Mouse (Mus musculus) kidney, adult 2 months (tissue): ENCODE results near the gene Tcn2. TPM values are rescaled to one million over a fixed set of nuclear protein-coding genes. Genes with fewer than 3 reads are reported as not detected.

Experiments used
- DNase-seq: peaks from one replicate; pipeline ENCODE4 v3.0.0; 2021
- H3K27ac ChIP-seq: fragments of 200-500 bp; 2 replicates; pipeline ENCODE4 v1.5.1; 2012; ENCODE audit warnings: low read depth, low read length, control low read depth, inconsistent platforms; ENCODE audit not compliant: insufficient read depth
- H3K27me3 ChIP-seq: fragments of 200-500 bp; replicated peaks from 2 replicates; pipeline ENCODE4 v1.6.1; 2012; ENCODE audit warnings: mild to moderate bottlenecking, moderate library complexity, low read length, inconsistent platforms; ENCODE audit not compliant: control insufficient read depth, insufficient read depth
- H3K36me3 ChIP-seq: fragments of 200-500 bp; 2 replicates; pipeline ENCODE4 v1.6.1; 2012; ENCODE audit warnings: mild to moderate bottlenecking, moderate library complexity, low read length, inconsistent platforms; ENCODE audit not compliant: control insufficient read depth, insufficient read depth
- H3K4me1 ChIP-seq: fragments of 200-500 bp; 2 replicates; pipeline ENCODE4 v1.6.1; 2011; ENCODE audit warnings: low read length; ENCODE audit not compliant: control insufficient read depth, insufficient read depth
- H3K4me3 ChIP-seq: fragments of 200-500 bp; 2 replicates; pipeline ENCODE4 v1.5.1; 2011; ENCODE audit warnings: mild to moderate bottlenecking, low read depth, low read length, control low read depth; ENCODE audit not compliant: insufficient read depth
- CTCF ChIP-seq: fragments of 200-500 bp; conservative IDR thresholded peaks from 2 replicates; pipeline ENCODE4 v1.5.1; 2011; ENCODE audit warnings: low read depth, mild to moderate bottlenecking, control low read depth, low read length, moderate library complexity, mixed read lengths; ENCODE audit not compliant: insufficient read depth, insufficient read length
- POLR2A ChIP-seq: fragments of 200-500 bp; IDR thresholded peaks from one replicate; pipeline ENCODE4 v1.6.1; 2011; ENCODE audit warnings: low read depth, low read length, control low read depth
- WGBS: fragments of 180-500 bp; shearing (Covaris S2); methylation state at CpG from one replicate; pipeline ENCODE4 v1.1.7; 2018; 5-methylcytosine and 5-hydroxymethylcytosine counted together
- polyA plus RNA-seq: library from polyadenylated mRNA; depleted of rRNA; stranded (reverse); fragments of >200 nt; gene quantifications from 2 replicates; pipeline ENCODE4 v1.2.3, GENCODE M21; 2012

Tcn2 gene
- polyA plus RNA-seq, 1 experiment: 2,179 TPM

GRCm38 (mm10) chr11:3905446-3905845 is 26.5 kb downstream of the Tcn2 start:
- Histone ChIP-seq H3K36me3 (no peaks in the 10 kb centered on the region), H3K27me3 (no peaks in the 10 kb centered on the region), H3K4me1 (peaks cover 6% of the 10 kb centered on the region; the same call in 1 of the 2 replicates), H3K27ac (no peak overlapping the region), H3K4me3 (no peak overlapping the region)
- TF ChIP-seq POLR2A: no peak
- TF ChIP-seq CTCF: no peak
- 100% methylated on average over 1 of the region's 1 CpGs for WGBS
- DNase-seq: no peak

- no peak for DNase-seq
- no peak overlapping the region for H3K4me3 ChIP-seq
- TF ChIP-seq POLR2A (no peak), CTCF (no peak)
- H3K27ac ChIP-seq: no peak overlapping the region
- H3K27me3 ChIP-seq: no peaks in the 10 kb centered on the region
- no peaks in the 10 kb centered on the region for H3K36me3 ChIP-seq
- 69% methylated on average over 6 of the region's 6 CpGs for WGBS
- H3K4me1 ChIP-seq: peaks cover 6% of the 10 kb centered on the region; the same call in 1 of the 2 replicates
These were observed 27.3 kb downstream of the Tcn2 start for GRCm38 (mm10) chr11:3904673-3905072.

DNA sequence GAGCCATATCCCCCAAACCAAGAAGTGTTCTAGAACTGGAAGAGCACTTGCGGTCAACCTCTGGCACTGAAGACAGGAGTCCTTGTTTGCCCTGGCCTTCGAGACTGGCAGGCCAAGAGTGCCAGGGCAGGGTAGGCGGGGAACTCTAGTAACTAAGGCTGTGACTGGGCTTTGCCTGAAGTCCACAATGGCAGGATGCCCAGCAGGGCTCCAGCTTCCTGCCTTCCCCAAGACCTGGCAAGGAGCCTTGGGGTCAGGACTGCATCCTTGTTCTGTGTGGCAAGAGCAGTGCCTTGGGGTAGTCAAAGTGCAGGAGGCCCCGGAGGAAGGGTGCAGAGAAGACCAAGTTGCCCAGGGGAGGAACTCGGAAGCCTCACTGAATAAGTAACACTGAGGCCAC is 28.9 kb downstream of the Tcn2 start:
- 18% methylated on average over 5 of the region's 5 CpGs for WGBS
- H3K4me3 ChIP-seq: no peak overlapping the region
- peak overlapping the region; percentile 54; the same call in 1 of the 2 replicates for H3K27ac ChIP-seq
- no peak for TF ChIP-seq CTCF
- peaks cover 6% of the 10 kb centered on the region; the same call in 1 of the 2 replicates for H3K4me1 ChIP-seq
- no peaks in the 10 kb centered on the region for H3K36me3 ChIP-seq
- DNase-seq: peak; percentile 98
- no peaks in the 10 kb centered on the region for H3K27me3 ChIP-seq

DNA sequence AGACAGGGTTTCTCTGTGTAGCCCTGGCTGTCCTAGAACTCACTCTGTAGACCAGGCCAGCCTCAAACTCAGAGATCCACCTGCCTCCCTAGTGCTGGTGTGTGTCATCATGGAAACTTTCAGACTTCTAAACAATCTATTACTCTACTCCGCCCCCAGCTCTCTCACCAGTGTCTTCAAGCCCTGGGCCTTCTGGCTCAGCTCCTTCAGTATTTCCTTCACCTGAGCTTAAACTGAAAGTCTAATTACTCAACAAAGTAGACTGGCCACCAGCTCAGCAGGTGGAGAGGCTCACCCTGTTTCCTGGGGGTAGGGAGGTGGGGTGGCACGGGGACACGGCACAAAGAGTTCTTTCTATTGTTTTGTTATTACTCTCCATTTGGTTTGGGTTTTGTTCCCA is 29.4 kb downstream of the Tcn2 start:
- no peak for DNase-seq
- peaks cover 6% of the 10 kb centered on the region; the same call in 1 of the 2 replicates for H3K4me1 ChIP-seq
- no peak overlapping the region for H3K27ac ChIP-seq
- no peaks in the 10 kb centered on the region for H3K36me3 ChIP-seq
- WGBS: 82% methylated on average over 3 of the region's 3 CpGs
- TF ChIP-seq CTCF (no peak), POLR2A (no peak)
- H3K27me3 ChIP-seq: no peaks in the 10 kb centered on the region
- H3K4me3 ChIP-seq: no peak overlapping the region

GRCm38 (mm10) chr11:3900296-3900695 is 31.7 kb downstream of the Tcn2 start:
- no peaks in the 10 kb centered on the region for H3K27me3 ChIP-seq
- H3K4me3 ChIP-seq: no peak overlapping the region
- no peak for DNase-seq
- no peaks in the 10 kb centered on the region for H3K36me3 ChIP-seq
- no peak overlapping the region for H3K27ac ChIP-seq
- TF ChIP-seq POLR2A (no peak), CTCF (no peak)
- 80% methylated on average over 6 of the region's 6 CpGs for WGBS
- H3K4me1 ChIP-seq: peaks cover 6% of the 10 kb centered on the region; the same call in 1 of the 2 replicates

- Histone ChIP-seq H3K4me1 (0 out of 2 replicates have a peak, but pooled peaks cover 3% of the 10 kb centered on the region), H3K36me3 (no peaks in the 10 kb centered on the region), H3K4me3 (no peak overlapping the region), H3K27me3 (no peaks in the 10 kb centered on the region), H3K27ac (peak overlapping the region; percentile 86)
- WGBS: 74% methylated on average over 1 of the region's 1 CpGs
- TF ChIP-seq CTCF: no peak
- no peak for TF ChIP-seq POLR2A
- peak; percentile 52 for DNase-seq
These were observed 36.0 kb downstream of the Tcn2 start for GRCm38 (mm10) chr11:3895933-3896332.

DNA sequence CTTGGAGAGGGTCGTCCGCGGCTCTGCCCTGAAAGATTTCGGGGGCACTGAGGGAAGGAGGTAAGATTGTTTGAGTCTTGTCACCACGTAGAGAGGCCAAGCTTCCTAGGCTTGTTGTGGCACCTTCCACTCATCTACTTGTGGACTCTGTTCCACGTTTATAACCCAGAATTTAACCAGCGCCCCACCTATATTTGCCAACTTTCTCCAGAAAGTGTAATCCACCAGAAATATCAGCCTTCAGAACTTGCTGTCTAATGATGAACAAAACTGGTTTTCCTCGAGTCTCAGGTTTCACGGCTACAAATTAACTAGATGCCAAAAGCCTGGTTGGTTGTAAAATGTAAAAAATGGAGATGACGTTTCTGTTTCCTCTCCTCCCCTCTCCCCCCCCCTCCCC is 36.5 kb downstream of the Tcn2 start:
- WGBS: 2% methylated on average over 10 of the region's 10 CpGs
- H3K27ac ChIP-seq: peak overlapping the region; percentile 49
- H3K4me3 ChIP-seq: peak overlapping the region; percentile 65

More for the DNA sequence above, 36.5 kb downstream of the Tcn2 start:
- TF ChIP-seq CTCF (no peak), POLR2A (no peak)
- 0 out of 2 replicates have a peak, but pooled peaks cover 3% of the 10 kb centered on the region for H3K4me1 ChIP-seq
- H3K36me3 ChIP-seq: no peaks in the 10 kb centered on the region
- peak; percentile 69 for DNase-seq
- no peaks in the 10 kb centered on the region for H3K27me3 ChIP-seq
